Mouse (Mus musculus) limb, embryonic 12.5 days (tissue): ENCODE measurements around the gene Krtap19-2. TPM values are rescaled to one million over a fixed set of nuclear protein-coding genes. Genes with fewer than 3 reads are reported as not detected.

ENCODE experiments used
- ATAC-seq: fragments of 200-750 bp; cut with Nextera tagmentation; 2 replicates; pipeline ENCODE4 v1.8.0; 2017; ENCODE audit warnings: low read depth, moderate TSS enrichment; ENCODE audit not compliant: insufficient number of reproducible peaks, insufficient read depth, low FRiP score, low TSS enrichment
- H3K27ac ChIP-seq: fragments of 300-500 bp; sonication (generic); 2 replicates; pipeline ENCODE4 v1.5.1; 2016; ENCODE audit warnings: mild to moderate bottlenecking, moderate library complexity
- H3K27me3 ChIP-seq: fragments of 300-500 bp; sonication (generic); 2 replicates; pipeline ENCODE4 v1.6.1; 2016; ENCODE audit warnings: mild to moderate bottlenecking, moderate library complexity
- H3K36me3 ChIP-seq: fragments of 300-500 bp; sonication (generic); 2 replicates; pipeline ENCODE4 v1.6.1; 2016; ENCODE audit warnings: mild to moderate bottlenecking, moderate library complexity
- H3K4me1 ChIP-seq: fragments of 300-500 bp; sonication (generic); replicated peaks from 2 replicates; pipeline ENCODE4 v1.6.1; 2016
- H3K4me2 ChIP-seq: fragments of 300-500 bp; sonication (generic); 2 replicates; pipeline ENCODE4 v1.6.1; 2016; ENCODE audit warnings: mild to moderate bottlenecking, moderate library complexity
- H3K4me3 ChIP-seq: fragments of 300-500 bp; sonication (generic); replicated peaks from 2 replicates; pipeline ENCODE4 v1.5.1; 2016; ENCODE audit warnings: mild to moderate bottlenecking
- H3K9ac ChIP-seq: fragments of 300-500 bp; sonication (generic); replicated peaks from 2 replicates; pipeline ENCODE4 v1.6.1; 2016; ENCODE audit warnings: mild to moderate bottlenecking, moderate library complexity
- H3K9me3 ChIP-seq: fragments of 300-500 bp; sonication (generic); 2 replicates; pipeline ENCODE4 v1.6.1; 2016; ENCODE audit warnings: mild to moderate bottlenecking, moderate library complexity
- WGBS: fragments of 180-500 bp; shearing (Covaris S2); methylation state at CpG from one replicate; pipeline ENCODE4 v1.1.7; 2016; 5-methylcytosine and 5-hydroxymethylcytosine counted together
- polyA plus RNA-seq: library from polyadenylated mRNA; unstranded; fragments of >200 nt; fragmentation: Nextera tagmentation; extraction: Ambion mirVana; gene quantifications from 2 replicates; pipeline ENCODE4 v1.2.1, GENCODE M21; 2016

Krtap19-2 gene
- polyA plus RNA-seq, 1 experiment from 2014 or later = not detected

DNA sequence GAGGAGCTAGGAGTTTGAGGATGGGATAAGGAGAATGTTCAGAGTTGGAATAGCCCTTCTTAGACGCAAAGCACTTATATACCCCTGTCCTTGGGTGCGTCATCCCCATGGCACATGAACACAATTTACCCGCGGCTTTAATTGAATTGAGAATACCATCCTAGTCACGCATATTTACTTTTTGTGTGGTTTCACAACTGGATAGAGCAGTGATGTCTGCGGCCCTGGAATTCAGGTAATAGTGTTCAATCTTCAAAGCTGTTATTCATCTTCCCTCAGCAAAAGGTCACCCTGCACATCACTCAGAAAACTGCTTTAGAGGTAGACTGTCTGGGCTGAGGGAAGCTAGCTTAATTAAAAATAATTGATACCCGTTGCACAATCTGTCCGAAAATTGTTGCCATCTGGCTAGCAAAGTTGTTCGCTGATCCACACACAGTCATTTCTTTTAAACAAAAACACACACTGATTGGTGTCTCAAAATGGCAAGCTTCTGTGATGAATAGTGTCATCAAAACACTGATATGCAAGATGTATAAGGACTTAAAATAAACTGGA, 47.9 kb downstream of the Krtap19-2 start, which contains the start of gene Krtap14:
Krtap14 (minus strand) TSS at position 51 of the 558 bp plus-strand sequence.
- WGBS = 45% methylated on average over 9 of the region's 9 CpGs
- no peaks in the 10 kb centered on the region for H3K36me3 ChIP-seq
- no peak within 1 kb of the TSS for H3K4me2 ChIP-seq
- H3K9ac ChIP-seq = no peak within 1 kb of the TSS
- no peak within 1 kb of the TSS for H3K27ac ChIP-seq
- no peak for ATAC-seq
- no peak within 1 kb of the TSS for H3K4me3 ChIP-seq
- H3K4me1 ChIP-seq = no peaks in the 10 kb centered on the region
- no peaks in the 10 kb centered on the region for H3K27me3 ChIP-seq
- H3K9me3 ChIP-seq = no peaks in the 10 kb centered on the region

DNA sequence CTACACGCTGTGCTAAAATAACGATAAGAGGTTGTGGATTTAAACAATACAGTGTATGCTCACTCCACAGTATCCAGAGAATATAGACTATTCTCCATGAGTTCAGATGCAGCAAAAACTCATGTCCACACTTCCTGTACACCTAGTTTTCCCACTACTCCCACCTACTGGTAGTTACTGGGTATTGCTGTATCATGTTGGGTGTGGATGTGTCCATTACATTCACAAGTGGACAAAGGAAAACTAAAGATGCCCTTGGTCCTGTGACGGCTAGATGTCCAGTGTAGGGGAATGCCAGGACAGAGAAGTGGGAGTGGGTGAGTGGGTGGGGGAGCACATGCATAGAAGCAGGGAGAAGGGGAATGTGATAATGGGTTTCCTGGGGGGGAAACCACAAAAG, 50.3 kb downstream of the Krtap19-2 start:
- Histone ChIP-seq H3K9me3 (no peaks in the 10 kb centered on the region), H3K9ac (no peak overlapping the region), H3K36me3 (no peaks in the 10 kb centered on the region), H3K27me3 (no peaks in the 10 kb centered on the region; the same call in 1 of the 2 replicates), H3K27ac (no peak overlapping the region), H3K4me1 (no peaks in the 10 kb centered on the region), H3K4me2 (no peak overlapping the region), H3K4me3 (no peak overlapping the region)
- WGBS = 86% methylated on average over 3 of the region's 3 CpGs
- ATAC-seq = no peak

Other genes starting within 250 kb of the Krtap19-2 start
- gene 2310079G19Rik, start 246.6 kb downstream of the Krtap19-2 start, polyA plus RNA-seq = not detected in 2 replicates
- gene Krtap26-1, start 226.5 kb downstream of the Krtap19-2 start, polyA plus RNA-seq = not detected in 2 replicates
- not detected in 2 replicates for gene Krtap27-1, start 202.6 kb downstream of the Krtap19-2 start, polyA plus RNA-seq
- gene 2310061N02Rik, start 166.3 kb downstream of the Krtap19-2 start, polyA plus RNA-seq = not detected in 2 replicates
- gene Krtap13-1, start 145.4 kb downstream of the Krtap19-2 start, polyA plus RNA-seq = not detected in 2 replicates
- gene Krtap13, start 122.6 kb downstream of the Krtap19-2 start, polyA plus RNA-seq = not detected in 2 replicates
- not detected in 2 replicates for gene 2310034C09Rik, start 115.4 kb downstream of the Krtap19-2 start, polyA plus RNA-seq
- not detected in 2 replicates for gene 2310057N15Rik, start 100.1 kb downstream of the Krtap19-2 start, polyA plus RNA-seq
- gene Gm5965, start 96.4 kb downstream of the Krtap19-2 start, polyA plus RNA-seq = not detected in 2 replicates
- not detected in 2 replicates for gene Gm20741, start 62.0 kb downstream of the Krtap19-2 start, polyA plus RNA-seq
- 0.25 and 0.26 TPM in 2 replicates for gene Krtap15, start 54.1 kb downstream of the Krtap19-2 start, polyA plus RNA-seq
- gene Krtap14, start 48.1 kb downstream of the Krtap19-2 start, polyA plus RNA-seq = not detected in 2 replicates
- gene Krtap19-1, start 4.9 kb downstream of the Krtap19-2 start, polyA plus RNA-seq = not detected in 2 replicates
- not detected in 2 replicates for gene Krtap19-3, start 3.8 kb upstream of the Krtap19-2 start, polyA plus RNA-seq
- gene Krtap19-4, start 10.8 kb upstream of the Krtap19-2 start, polyA plus RNA-seq = not detected in 2 replicates
- not detected in 2 replicates for gene Krtap19-5, start 22.2 kb upstream of the Krtap19-2 start, polyA plus RNA-seq
- gene Krtap19-9b, start 58.0 kb upstream of the Krtap19-2 start, polyA plus RNA-seq = not detected in 2 replicates
- not detected in 2 replicates for gene Krtap16-3, start 88.6 kb upstream of the Krtap19-2 start, polyA plus RNA-seq
- not detected in 2 replicates for gene Krtap22-2, start 136.5 kb upstream of the Krtap19-2 start, polyA plus RNA-seq
- gene Gm10229, start 141.0 kb upstream of the Krtap19-2 start, polyA plus RNA-seq = not detected in 2 replicates
- not detected in 2 replicates for gene Krtap6-1, start 157.4 kb upstream of the Krtap19-2 start, polyA plus RNA-seq
- not detected in 2 replicates for gene Gm10228, start 167.2 kb upstream of the Krtap19-2 start, polyA plus RNA-seq
- gene Krtap6-5, start 173.6 kb upstream of the Krtap19-2 start, polyA plus RNA-seq = not detected in 2 replicates
- gene 1110025L11Rik, start 189.7 kb upstream of the Krtap19-2 start, polyA plus RNA-seq = not detected in 2 replicates
- not detected in 2 replicates for gene Krtap6-3, start 209.7 kb upstream of the Krtap19-2 start, polyA plus RNA-seq